Mouse (Mus musculus): ENCODE results near the gene Zfp995. TPM values are rescaled to one million over a fixed set of nuclear protein-coding genes. Genes with fewer than 3 reads are reported as not detected.
"Not testable (repeated sequence)": the region's sequence is repeated elsewhere in the genome, so short reads cannot be mapped to it uniquely, and the experiment has no call there.

Zfp995 gene
- total RNA-seq (2017), result 1.0 and 4.4 TPM in 2 replicates

DNA sequence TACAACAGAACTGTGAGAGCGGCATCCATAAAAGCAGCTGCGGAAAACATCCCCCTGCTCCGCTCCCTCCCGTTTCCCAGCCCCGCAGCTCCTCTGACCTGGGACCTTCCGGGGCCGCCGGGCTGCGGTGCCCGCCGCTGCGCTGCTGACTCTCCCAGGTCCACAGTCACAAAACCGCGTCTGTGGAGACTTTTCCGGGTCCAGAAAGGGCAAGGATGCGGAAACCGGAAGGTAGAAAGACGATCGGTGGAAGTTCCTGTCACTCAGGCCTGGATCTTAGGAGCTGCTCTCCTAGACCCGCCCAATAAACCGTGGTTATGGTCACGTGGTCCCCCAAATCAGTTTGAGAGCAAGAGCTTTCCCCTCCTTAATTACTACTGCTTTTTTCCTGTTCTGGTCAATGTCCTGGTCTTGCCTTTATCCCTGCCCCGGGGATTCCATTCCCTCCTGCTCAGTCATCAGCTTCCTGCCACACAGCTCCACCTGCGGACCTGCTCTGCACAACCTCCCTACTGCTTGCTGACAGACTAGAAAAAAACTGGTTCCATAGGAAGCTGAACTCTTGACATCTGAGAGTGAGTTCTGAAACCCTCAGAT is at the start of gene Zfp995:
Gene Zfp995 (minus strand): TSS at position 471 of the 597 bp plus-strand sequence.
- peak; percentile 64; the same call in 1 of the 2 replicates for ATAC-seq (ENCODE audit: extremely low read depth, insufficient number of reproducible peaks, low FRiP score, poor library complexity, severe bottlenecking)

DNA sequence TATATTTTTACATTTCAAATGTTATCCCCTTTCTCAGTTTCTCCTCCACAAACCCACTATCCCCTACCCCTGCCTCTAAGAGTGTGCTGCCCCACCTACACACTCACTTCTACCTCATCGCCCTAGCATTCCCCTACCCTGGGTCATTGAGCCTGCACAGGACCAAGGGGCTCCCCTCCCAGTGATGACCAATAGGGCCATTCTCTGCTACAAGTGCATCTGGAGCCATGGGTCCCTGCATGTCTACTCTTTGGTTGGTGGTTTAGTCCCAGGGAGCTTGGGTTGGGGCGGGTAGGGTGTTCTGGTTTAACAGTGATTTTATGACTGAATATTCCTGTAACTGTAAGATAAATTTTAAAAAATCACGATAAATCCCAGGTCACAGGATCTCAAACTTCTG is 687 bp downstream of the Zfp995 start:
- ATAC-seq (ENCODE audit: extremely low read depth, insufficient number of reproducible peaks, low FRiP score, poor library complexity, severe bottlenecking), result no peak

DNA sequence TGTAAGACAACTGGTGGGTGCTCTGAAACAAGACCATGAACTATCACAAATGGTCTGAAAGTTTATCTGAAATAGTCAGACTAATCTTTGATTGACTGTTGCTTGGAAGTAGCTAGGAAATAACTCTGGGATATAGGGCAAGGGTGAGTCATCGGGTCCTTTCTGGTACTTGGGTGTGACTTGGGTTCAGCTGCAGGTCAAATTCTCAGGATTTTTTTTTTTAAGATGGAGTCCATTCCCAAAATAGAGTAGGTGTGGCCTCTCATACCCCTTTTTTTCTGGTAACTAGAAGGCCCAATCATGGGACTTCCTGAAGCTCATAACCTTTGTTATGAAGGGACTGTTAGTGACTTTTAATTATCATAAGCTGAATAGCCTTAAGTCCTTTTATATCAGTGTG is 38.5 kb downstream of the Zfp995 start:
- no peak for ATAC-seq (ENCODE audit: extremely low read depth, insufficient number of reproducible peaks, low FRiP score, poor library complexity, severe bottlenecking)

DNA sequence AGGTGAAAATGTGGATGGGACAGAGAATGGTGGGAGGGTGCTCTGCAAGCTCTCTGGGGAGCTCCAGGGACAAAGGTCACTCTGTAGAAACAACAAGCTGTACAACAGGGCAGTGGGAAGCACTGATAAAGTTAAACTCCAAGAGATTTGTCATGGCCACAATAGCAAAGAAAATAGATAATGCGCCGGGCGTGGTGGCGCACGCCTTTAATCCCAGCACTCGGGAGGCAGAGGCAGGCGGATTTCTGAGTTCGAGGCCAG is 63.5 kb downstream of the Zfp995 start:
- not testable (repeated sequence) for ATAC-seq (ENCODE audit: extremely low read depth, insufficient number of reproducible peaks, low FRiP score, poor library complexity, severe bottlenecking)

DNA sequence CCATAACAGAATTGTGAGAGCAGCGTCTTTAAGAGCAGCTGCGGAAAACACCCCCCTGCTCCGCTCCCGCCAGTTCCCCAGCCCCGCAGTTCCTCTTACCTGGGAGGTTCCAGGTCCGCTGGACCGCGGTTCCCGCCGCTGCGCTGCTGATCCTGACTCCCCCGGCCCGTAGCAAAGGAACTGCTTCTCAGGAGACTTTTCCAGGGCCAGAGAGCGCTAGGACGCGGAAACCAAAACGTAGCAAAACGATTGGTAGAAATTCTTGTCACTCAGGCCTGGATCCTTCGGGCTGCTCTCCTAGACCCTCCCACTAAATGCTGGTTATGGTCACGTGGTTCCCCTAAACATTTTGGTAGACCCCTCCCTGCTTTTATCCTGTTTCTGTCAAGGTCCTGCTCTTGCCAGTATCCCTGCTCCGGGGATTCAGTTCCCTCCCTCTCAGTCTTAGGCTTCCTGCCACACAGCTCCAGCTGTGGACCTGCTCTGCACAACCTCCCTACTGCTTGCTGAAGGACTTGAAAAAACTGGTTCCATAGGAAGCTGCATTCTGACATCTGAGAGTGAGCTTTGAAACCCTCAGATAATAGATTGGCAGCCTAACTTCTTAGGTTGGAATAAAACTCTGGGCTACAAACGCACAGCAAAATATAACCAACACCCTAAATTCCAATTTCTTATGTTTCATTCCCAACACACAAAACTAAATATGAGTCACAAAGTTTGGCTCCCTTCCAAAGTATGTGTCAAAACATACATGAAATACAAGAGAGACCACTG is 64.0 kb downstream of the Zfp995 start, which contains the start of gene Zfp820:
Gene Zfp820 (minus strand): TSS at position 228 of the 777 bp plus-strand sequence.
- ATAC-seq (ENCODE audit: extremely low read depth, insufficient number of reproducible peaks, low FRiP score, poor library complexity, severe bottlenecking), result no peak

DNA sequence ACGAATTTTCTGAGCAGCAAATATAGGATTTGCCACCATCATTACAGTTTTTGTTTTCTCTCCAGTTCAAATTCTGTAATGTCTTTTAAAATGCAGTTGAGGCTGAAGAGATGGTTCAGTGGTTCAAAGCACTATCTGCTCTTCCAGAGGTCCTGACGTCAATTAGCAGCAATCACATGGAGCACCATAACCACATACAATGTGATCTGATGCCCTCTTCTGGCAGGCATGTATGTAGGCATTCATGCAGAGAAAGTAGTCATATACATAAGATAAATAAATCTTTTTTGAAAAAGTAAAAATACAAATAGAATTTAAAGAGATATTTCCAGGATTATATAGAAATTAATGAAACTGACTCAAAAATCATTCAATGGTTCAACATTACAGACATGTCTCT is 71.2 kb downstream of the Zfp995 start:
- ATAC-seq (ENCODE audit: extremely low read depth, insufficient number of reproducible peaks, low FRiP score, poor library complexity, severe bottlenecking), result no peak

Other genes starting within 250 kb of the Zfp995 start
- 6.8 and 14.7 TPM in 2 replicates for gene Gm10226, start 218.1 kb downstream of the Zfp995 start, total RNA-seq (2017)
- gene Zfp760, start 202.2 kb downstream of the Zfp995 start, total RNA-seq (2017), result 5.0 and 5.7 TPM in 2 replicates
- gene Zfp229, start 179.1 kb downstream of the Zfp995 start, total RNA-seq (2017), result 2.1 and 2.2 TPM in 2 replicates
- not detected in 2 replicates for gene Zfp820, start 64.2 kb downstream of the Zfp995 start, total RNA-seq (2017)
- gene Zfp942, start 52.5 kb upstream of the Zfp995 start, total RNA-seq (2017), result 26.6 and 28.6 TPM in 2 replicates
- gene Zfp943, start 52.6 kb upstream of the Zfp995 start, total RNA-seq (2017), result 55.5 and 59.1 TPM in 2 replicates